Mouse (Mus musculus): ENCODE data around the gene Emilin3.

Emilin3 gene

DNA sequence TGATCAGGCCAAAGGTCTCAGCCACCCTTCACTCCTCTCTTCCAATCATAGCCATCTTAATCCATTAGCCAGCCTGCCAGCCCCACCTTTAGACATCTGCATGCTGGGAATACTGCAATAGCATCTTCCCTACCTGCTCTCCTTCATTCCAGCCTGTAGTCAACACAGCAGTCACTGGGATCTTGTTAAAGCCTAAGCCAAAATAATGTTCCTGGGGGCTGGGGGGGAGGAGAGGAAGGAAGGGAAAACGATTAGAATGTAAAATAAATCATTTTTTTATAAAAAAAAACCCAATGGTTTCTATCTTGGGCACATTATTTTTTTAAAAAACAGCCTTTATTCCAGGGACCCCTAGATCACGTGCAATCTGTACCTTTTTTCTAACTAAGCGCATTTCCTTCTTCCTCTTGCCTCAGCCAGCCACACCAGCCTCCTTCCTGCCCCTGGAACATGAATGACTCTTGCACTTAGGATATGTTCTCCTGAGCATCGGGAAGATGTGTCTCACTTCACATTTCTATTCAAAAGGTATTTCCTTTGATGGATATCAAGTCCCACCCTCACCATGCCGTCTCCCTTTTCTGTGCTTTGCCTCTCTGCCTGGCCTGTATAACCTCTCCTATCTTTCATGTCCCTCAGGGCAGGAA is 37.8 kb downstream of the Emilin3 start:
- no peak for DNase-seq (ENCODE audit: low read depth, low spot score)

DNA sequence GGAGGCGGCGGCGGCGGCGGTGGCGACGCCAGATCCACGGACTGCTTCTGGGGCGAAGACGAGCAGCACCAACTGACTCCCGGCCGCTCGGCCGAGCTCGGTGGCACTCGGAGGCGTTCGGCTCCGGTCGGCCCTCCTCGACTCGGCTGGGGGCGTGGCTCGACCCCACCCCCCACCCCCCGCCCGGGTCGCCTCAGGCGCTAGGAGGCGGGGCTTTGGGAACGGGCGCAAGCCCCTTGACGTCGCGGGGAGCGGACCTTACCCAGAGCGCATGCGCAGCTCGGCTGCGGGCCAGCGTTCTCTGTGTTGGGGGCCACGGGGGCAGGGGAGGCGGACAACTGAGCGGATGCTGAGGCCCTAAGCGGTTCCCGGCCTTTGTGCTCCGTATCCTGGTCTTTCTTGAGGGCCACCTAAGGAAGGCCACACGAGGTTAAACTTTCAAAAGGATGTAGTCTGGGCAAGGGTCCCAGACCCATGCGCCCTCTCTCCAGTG is 39.2 kb downstream of the Emilin3 start, which contains the start of gene Zhx3:
Gene Zhx3 (minus strand): TSS at position 109 of the 493 bp plus-strand sequence.
- peak; percentile 28 for DNase-seq (ENCODE audit: low read depth, low spot score)

DNA sequence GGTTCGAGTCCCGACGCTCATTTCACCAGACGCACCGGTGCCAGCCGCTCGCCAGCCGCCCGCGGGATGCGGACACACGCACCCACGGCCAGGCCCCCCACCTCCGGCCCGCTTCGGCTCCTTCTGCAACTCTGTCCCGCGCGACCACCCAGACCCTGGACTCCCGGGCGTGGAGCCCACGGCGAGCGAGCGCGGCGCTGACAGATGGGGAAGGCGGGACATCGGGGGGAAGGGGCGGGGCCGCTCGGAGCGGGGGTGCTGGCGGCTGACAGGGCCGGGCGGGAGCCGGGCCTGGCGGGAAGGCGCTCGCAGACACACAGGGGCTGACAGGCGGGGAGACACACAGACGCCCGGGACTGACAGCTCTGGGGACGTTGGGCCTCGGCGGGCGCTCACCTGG is 39.7 kb downstream of the Emilin3 start:
- DNase-seq (ENCODE audit: low read depth, low spot score) = peak; percentile 40

DNA sequence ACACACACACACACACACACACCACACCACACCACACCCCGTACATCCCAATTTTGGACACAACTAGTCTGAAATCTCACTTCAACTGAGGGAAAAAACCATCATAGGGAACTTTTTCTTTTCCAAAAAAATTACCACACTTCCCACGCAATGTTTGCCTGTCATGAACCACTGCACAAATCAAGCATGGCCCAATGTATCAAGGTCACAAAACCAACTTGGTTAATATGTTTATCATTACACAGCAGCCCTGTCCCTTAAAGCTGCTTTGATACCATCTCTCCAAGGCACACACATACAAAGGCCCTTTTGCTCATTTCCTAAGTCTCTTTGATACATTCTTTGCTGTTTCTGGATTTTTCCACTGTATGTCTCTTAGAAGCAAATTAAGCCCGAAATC is 40.8 kb downstream of the Emilin3 start:
- no peak for DNase-seq (ENCODE audit: low read depth, low spot score)

DNA sequence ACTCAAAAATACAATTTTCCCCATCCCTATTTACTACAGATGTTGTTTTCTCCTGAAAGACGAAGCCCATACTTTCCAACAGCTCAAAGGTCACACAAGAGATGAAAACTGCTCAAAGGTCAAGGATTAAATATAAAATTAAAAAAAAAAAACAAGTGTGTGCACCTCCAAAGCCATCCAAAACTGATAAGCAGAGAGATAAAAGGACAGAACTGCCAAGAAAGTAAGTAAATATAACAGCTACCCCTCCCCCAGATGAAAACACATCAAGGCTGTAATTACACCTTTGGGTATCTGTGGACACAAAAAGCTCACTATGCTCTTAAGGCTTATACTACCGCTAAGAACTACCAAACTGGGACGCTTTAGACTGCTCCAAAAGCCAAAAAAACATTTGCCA is 42.7 kb downstream of the Emilin3 start:
- DNase-seq (ENCODE audit: low read depth, low spot score) = no peak

DNA sequence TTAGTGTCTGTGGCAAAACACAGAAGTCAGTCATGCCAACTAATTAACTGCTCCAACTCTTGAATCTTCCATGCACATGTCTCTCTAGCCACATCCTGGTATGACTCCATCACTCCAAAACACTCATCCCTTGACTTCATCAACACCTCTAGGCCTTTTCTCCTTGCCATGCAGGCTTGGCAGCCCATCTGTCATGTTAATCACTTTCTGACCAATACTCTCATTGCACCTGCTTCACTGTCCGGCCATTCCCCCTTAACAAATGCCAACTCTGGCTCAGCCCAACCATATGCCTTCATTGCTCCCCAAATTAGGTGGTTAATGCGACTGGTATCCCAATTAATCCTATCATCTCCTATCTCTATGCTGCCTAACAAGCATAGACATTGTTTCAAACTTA is 46.9 kb downstream of the Emilin3 start:
- no peak for DNase-seq (ENCODE audit: low read depth, low spot score)

DNA sequence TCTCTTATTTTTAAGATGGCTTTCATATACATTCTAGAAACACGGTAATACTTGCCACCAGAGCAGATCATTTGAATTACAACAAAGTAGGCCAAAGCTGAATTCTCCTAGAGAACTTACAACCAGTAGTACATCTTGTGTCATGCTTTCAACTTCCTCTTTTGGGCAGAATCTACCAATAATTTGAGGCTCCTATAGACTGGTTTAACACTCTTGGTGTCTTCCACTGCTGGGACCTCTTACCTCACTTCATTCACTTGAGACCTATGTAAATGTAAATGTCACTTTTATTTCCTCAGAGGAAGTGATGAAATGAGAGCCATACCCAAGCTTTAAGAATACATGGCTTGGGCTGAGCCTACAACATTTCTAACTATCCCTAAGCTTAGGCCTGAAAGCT is 48.0 kb downstream of the Emilin3 start:
- no peak for DNase-seq (ENCODE audit: low read depth, low spot score)

DNA sequence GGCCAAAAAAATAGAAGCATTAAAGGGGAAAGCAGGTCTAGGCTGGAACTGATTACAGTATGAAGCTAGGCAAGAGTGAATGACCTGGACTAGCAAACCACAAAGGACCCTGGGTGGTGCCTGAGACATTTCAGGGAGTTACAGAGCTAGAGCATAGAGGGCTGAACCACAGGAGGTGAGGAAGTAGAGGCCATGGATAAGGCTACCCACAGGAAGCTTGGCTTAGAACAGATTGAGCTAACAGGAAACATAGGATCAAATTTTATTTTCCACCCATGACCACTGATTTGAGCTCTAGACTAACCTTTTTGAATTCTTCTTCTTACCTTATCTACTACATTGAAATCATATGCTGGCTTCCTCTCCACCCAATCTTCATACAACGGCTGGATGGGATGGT is 51.8 kb downstream of the Emilin3 start:
- no peak for DNase-seq (ENCODE audit: low read depth, low spot score)

All from c-Kit-negative CD71-positive TER-119-positive erythroid progenitor cells, embryonic 14.5 days (primary cell).